Mouse (Mus musculus) neural tube, embryonic 13.5 days (tissue): Measurements from ENCODE around the gene Ubr4. TPM values are rescaled to one million over a fixed set of nuclear protein-coding genes. Genes with fewer than 3 reads are reported as not detected.
A peak's percentile ranks its signal among the peaks of the same experiment; 100 is the strongest.

Experiments
- ATAC-seq: fragments of 200-750 bp; cut with Nextera tagmentation; 2 replicates; pipeline ENCODE4 v1.8.0; 2017; ENCODE audit warnings: low read depth, mild to moderate bottlenecking, moderate TSS enrichment, moderate library complexity
- H3K27ac ChIP-seq: fragments of 300-500 bp; sonication (generic); replicated peaks from 2 replicates; pipeline ENCODE4 v1.5.1; 2015; ENCODE audit warnings: moderate library complexity, mild to moderate bottlenecking, inconsistent platforms
- H3K27me3 ChIP-seq: fragments of 300-500 bp; sonication (generic); 2 replicates; pipeline ENCODE4 v1.6.1; 2015; ENCODE audit warnings: mild to moderate bottlenecking, inconsistent platforms
- H3K36me3 ChIP-seq: fragments of 300-500 bp; sonication (generic); 2 replicates; pipeline ENCODE4 v1.6.1; 2015; ENCODE audit warnings: mild to moderate bottlenecking, inconsistent platforms
- H3K4me1 ChIP-seq: fragments of 300-500 bp; sonication (generic); replicated peaks from 2 replicates; pipeline ENCODE4 v1.6.1; 2015; ENCODE audit warnings: inconsistent platforms
- H3K4me2 ChIP-seq: fragments of 300-500 bp; sonication (generic); 2 replicates; pipeline ENCODE4 v1.6.1; 2015; ENCODE audit warnings: inconsistent platforms, mild to moderate bottlenecking, moderate library complexity
- H3K4me3 ChIP-seq: fragments of 300-500 bp; sonication (generic); 2 replicates; pipeline ENCODE4 v1.5.1; 2015; ENCODE audit warnings: mild to moderate bottlenecking, inconsistent platforms
- H3K9ac ChIP-seq: fragments of 300-500 bp; sonication (generic); 2 replicates; pipeline ENCODE4 v1.6.1; 2015; ENCODE audit warnings: moderate library complexity, mild to moderate bottlenecking, inconsistent platforms
- H3K9me3 ChIP-seq: fragments of 300-500 bp; sonication (generic); 2 replicates; pipeline ENCODE4 v1.6.1; 2016; ENCODE audit warnings: inconsistent platforms
- WGBS: fragments of 180-500 bp; shearing (Covaris S2); methylation state at CpG from one replicate; pipeline ENCODE4 v1.1.7; 2015; 5-methylcytosine and 5-hydroxymethylcytosine counted together
- polyA plus RNA-seq: library from polyadenylated mRNA; unstranded; fragments of >200 nt; fragmentation: Nextera tagmentation; extraction: Ambion mirVana; gene quantifications from 2 replicates; pipeline ENCODE4 v1.2.1, GENCODE M21; 2015

Ubr4 gene
- polyA plus RNA-seq, 1 experiment from 2014 or later: 74.8 TPM

DNA sequence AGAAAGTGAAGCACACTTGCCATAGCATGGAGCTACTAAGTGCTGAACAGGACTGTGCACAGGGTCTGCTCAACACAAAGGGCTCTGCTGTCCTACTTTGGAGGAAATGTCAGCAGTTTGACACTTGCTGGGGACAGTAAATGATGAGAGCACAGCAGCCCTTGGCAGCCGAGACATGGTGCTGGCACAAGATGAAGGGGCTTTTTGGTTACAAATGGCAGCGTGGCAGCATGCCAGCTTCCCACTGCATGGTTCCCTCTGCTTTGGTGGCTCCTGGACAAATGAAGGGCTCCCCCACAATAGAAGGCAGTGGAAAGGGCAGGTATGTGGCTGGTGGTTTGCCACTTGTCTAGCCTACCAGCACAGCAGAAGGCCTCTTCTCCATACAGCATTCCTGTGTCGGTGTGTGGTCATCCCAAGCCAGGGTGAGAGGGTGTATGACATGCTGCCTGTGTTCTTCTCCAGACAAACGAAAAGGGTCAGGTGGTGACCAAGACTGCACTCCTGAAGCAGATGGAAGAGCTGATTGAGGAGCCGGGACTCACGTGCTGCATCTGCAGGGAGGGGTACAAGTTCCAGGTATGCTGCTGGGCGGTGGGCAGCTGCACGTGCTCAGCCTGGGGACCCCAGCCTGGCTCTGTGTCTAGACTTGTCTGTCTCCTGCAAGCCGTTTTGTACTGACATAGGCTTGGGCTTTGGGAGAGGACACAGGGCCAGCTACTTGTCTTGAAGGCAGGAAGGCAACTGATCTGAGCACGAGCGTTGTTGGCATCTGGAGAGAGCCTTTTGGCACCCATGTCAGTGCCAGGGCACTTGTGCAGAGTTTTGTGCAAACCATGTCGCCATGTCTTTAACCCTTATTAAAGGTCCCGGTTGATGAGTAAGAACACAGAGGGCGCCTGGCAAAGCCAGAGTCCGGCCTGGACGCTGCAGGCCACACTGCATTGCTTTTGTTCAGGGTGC lies 124.5 kb downstream of the Ubr4 start:
- 0 out of 2 replicates have a peak, but pooled peaks cover 9% of the 10 kb centered on the region for H3K4me1 ChIP-seq
- H3K9me3 ChIP-seq: no peaks in the 10 kb centered on the region
- peak; percentile 65; the same call in 1 of the 2 replicates for ATAC-seq
- no peak overlapping the region for H3K4me2 ChIP-seq
- WGBS: 87% methylated on average over 16 of the region's 16 CpGs
- no peak overlapping the region for H3K9ac ChIP-seq
- H3K4me3 ChIP-seq: no peak overlapping the region
- no peaks in the 10 kb centered on the region for H3K27me3 ChIP-seq
- H3K36me3 ChIP-seq: peaks cover 99% of the 10 kb centered on the region
- no peak overlapping the region for H3K27ac ChIP-seq

DNA sequence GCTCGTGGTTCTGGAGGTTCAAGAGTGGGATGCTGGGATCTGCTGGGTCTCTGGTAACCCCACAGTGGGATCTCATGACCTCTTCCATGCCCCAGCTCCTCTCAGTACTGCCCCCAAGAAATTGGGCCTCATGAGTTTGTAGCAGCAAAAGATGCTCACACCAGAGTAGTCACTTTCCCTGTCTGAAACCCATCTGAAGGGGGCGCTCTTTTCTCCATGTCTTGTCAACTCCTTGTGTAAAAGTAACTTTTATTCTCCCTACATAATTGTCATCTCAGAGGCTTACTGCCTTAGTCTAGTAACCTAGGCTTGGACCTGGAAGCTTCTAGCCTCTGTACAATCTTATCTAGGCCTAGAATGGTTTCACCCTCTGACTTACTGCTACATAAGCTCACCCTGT lies 125.6 kb downstream of the Ubr4 start:
- 0 out of 2 replicates have a peak, but pooled peaks cover 9% of the 10 kb centered on the region for H3K4me1 ChIP-seq
- H3K4me2 ChIP-seq: no peak overlapping the region
- ATAC-seq: no peak
- H3K4me3 ChIP-seq: no peak overlapping the region
- H3K27me3 ChIP-seq: no peaks in the 10 kb centered on the region
- H3K9ac ChIP-seq: no peak overlapping the region
- H3K27ac ChIP-seq: no peak overlapping the region
- H3K36me3 ChIP-seq: peaks cover 99% of the 10 kb centered on the region
- WGBS: 78% methylated on average over 2 of the region's 2 CpGs
- no peaks in the 10 kb centered on the region for H3K9me3 ChIP-seq

DNA sequence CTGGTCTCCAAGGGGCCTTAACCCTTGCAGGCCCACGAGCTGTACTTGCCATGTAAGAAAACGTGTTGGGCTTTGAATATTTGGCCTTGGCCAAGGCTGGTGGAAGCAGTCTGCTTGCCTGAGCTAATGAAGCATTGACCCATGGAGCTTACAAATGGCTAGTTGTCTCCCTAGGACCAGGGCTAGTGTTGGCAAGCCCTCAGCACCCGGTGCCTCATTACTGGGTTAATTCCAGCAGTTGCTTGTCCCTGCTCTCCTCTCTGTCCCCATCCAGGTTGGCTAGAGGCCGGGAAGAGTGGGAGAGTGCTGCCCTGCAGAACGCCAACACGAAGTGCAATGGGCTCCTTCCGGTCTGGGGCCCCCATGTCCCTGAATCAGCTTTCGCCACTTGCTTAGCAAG lies 126.8 kb downstream of the Ubr4 start:
- Histone ChIP-seq H3K9me3 (no peaks in the 10 kb centered on the region), H3K4me2 (no peak overlapping the region), H3K27me3 (no peaks in the 10 kb centered on the region), H3K4me1 (0 out of 2 replicates have a peak, but pooled peaks cover 9% of the 10 kb centered on the region), H3K9ac (no peak overlapping the region), H3K36me3 (peaks cover 99% of the 10 kb centered on the region), H3K4me3 (no peak overlapping the region), H3K27ac (no peak overlapping the region)
- WGBS: 93% methylated on average over 8 of the region's 8 CpGs
- ATAC-seq: no peak

DNA sequence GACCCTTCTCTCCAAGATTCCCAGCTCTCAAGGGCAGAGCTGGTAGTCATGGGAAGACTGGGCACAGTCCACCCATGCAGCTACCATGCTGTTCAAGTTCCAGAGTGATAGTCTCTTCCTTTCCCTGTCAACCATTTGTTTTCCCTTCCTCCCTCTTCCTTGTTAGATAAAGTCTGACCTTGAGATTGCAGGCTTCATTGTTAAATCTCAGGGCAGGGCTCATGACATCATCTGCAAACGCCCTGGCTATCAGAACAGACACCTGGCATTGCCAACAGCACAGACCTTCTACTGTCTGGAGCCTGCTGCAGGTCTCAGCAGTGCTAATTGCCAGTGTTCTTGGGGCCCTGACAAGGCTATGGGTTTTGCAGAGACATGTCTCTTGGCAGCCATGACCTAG lies 129.0 kb downstream of the Ubr4 start:
- no peak for ATAC-seq
- 92% methylated on average over 1 of the region's 1 CpGs for WGBS
- no peaks in the 10 kb centered on the region for H3K27me3 ChIP-seq
- H3K36me3 ChIP-seq: peaks cover 98% of the 10 kb centered on the region
- H3K27ac ChIP-seq: no peak overlapping the region
- H3K4me2 ChIP-seq: no peak overlapping the region
- no peaks in the 10 kb centered on the region for H3K9me3 ChIP-seq
- H3K4me1 ChIP-seq: 0 out of 2 replicates have a peak, but pooled peaks cover 5% of the 10 kb centered on the region
- no peak overlapping the region for H3K9ac ChIP-seq
- no peak overlapping the region for H3K4me3 ChIP-seq

DNA sequence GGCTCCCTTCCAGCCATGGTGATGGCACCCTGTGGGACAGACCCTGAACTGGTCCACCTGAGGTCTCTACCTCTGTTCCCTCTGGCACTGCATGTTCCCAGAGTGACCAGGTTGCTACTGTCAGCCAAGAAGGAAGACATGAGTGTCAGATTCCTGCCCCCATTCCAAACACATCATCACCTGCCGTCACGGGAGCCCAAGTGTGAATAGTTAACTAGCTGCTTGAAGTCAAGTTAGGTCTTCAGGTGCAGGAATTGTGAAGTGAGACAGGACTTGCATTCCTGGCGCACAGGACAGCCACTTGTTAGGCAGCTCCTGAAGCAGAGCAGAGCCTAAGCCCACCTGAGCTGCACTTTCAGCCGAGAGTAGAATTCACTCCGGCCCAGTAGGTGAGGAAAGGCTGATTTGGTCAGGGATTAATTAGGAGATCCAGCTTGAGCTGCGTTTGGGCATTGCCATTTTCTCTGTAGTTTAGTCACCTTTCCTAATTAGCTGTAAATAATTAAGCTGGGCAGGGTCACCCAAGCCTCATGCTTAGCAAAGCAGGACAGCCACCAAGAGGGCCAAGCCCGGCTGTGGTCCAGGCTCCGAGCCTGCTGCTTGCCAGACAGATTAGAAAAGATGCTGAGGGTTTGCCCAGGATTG lies 131.2 kb downstream of the Ubr4 start:
- no peaks in the 10 kb centered on the region for H3K9me3 ChIP-seq
- peaks cover 4% of the 10 kb centered on the region; the same call in 1 of the 2 replicates for H3K4me1 ChIP-seq
- H3K9ac ChIP-seq: no peak overlapping the region
- no peaks in the 10 kb centered on the region for H3K27me3 ChIP-seq
- H3K27ac ChIP-seq: no peak overlapping the region
- H3K36me3 ChIP-seq: peaks cover 99% of the 10 kb centered on the region
- H3K4me3 ChIP-seq: no peak overlapping the region
- ATAC-seq: no peak
- WGBS: 90% methylated on average over 8 of the region's 8 CpGs
- H3K4me2 ChIP-seq: no peak overlapping the region

DNA sequence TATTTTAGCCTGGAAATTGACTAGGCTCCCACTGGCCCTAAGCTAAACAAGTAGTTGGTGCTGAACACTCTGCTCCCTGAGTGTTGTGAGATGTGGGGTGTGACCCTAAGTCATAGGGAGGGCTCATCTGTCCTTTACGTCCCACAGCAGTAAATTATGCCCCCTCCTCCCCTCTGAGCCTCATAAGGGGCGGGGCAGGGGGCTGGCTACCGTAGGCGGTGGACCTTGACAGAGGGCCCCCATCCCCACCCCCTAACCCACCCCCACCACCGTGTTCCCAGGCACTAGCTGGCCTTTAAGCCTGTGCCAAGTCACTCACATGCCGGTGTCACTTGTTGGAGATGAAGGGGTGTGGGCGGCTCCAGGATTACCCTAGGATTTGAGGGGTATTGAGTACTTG lies 132.1 kb downstream of the Ubr4 start:
- Histone ChIP-seq H3K27me3 (no peaks in the 10 kb centered on the region), H3K4me3 (no peak overlapping the region), H3K9ac (no peak overlapping the region), H3K4me1 (peaks cover 4% of the 10 kb centered on the region; the same call in 1 of the 2 replicates), H3K27ac (no peak overlapping the region), H3K9me3 (no peaks in the 10 kb centered on the region), H3K4me2 (no peak overlapping the region), H3K36me3 (peaks cover 99% of the 10 kb centered on the region)
- no peak for ATAC-seq
- WGBS: 66% methylated on average over 7 of the region's 7 CpGs

DNA sequence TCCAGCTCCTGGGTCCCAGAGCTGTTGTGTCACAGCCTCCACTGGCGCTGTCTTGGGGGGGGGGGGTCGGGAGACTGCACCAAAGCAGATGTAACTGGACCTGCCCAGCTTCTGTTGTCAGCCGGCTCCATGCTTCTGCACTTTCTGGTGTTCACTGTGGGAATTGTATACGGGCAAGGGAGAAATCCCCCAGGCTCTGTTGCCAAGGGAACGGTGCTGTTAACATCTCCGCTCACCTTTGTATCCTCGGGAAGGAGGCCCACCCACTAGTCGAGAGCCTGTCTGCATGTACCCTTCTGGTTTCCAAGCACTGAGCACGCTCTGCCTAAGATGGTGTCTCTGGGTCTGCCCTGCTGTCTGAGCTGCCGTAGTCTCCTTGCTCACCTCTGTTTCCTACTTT lies 134.7 kb downstream of the Ubr4 start:
- ATAC-seq: no peak
- H3K27ac ChIP-seq: no peak overlapping the region
- H3K4me3 ChIP-seq: no peak overlapping the region
- no peaks in the 10 kb centered on the region for H3K9me3 ChIP-seq
- peaks cover 98% of the 10 kb centered on the region for H3K36me3 ChIP-seq
- H3K9ac ChIP-seq: no peak overlapping the region
- no peaks in the 10 kb centered on the region for H3K27me3 ChIP-seq
- 44% methylated on average over 10 of the region's 10 CpGs for WGBS
- no peak overlapping the region for H3K4me2 ChIP-seq
- H3K4me1 ChIP-seq: peaks cover 4% of the 10 kb centered on the region; the same call in 1 of the 2 replicates

DNA sequence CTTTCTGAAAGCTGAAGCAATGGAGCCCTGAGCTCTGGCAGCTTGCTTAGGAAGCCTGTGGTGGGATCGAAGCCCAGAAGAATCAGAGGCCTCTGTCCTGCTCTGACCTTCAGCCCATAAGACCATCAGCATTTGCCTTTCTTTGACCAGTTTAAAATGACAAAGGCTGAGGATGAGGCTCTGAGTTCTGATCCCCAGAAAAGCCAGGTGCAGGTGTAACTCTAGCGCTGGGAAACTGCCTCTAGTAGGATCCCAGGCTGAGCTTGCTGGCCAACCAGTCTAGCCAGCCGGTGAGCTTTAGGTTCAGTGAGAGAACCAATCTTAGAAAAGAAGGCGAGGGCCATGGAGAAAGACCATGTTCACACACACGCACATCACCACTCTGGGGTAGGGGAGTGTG lies 135.9 kb downstream of the Ubr4 start:
- peaks cover 4% of the 10 kb centered on the region; the same call in 1 of the 2 replicates for H3K4me1 ChIP-seq
- ATAC-seq: no peak
- no peak overlapping the region for H3K9ac ChIP-seq
- 91% methylated on average over 5 of the region's 5 CpGs for WGBS
- no peaks in the 10 kb centered on the region for H3K9me3 ChIP-seq
- no peak overlapping the region for H3K4me3 ChIP-seq
- H3K27ac ChIP-seq: no peak overlapping the region
- no peaks in the 10 kb centered on the region for H3K27me3 ChIP-seq
- H3K36me3 ChIP-seq: peaks cover 86% of the 10 kb centered on the region
- no peak overlapping the region for H3K4me2 ChIP-seq

DNA sequence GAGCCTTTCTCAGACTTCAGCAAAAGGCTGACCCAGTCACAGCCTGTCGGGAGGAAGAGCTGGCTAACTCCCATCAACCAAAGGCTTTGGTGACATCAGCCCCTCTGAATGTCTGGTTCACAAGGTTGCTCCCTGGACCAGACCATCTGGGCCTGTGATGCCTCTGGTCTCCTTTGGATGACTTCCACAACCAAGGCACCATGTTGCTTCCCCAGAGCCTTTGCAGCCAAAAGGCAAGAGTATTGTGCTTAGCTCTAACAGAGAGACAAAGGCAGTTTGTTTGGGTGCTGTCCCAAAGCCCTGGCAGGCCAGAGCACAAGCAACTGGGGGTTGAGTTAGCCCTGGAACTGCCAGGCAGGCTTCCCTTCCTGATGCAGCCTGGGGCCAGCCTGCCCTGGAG lies 137.5 kb downstream of the Ubr4 start:
- H3K9ac ChIP-seq: no peak overlapping the region
- H3K27ac ChIP-seq: no peak overlapping the region
- H3K9me3 ChIP-seq: no peaks in the 10 kb centered on the region
- no peak for ATAC-seq
- peaks cover 4% of the 10 kb centered on the region; the same call in 1 of the 2 replicates for H3K4me1 ChIP-seq
- WGBS: 75% methylated on average over 1 of the region's 1 CpGs
- no peaks in the 10 kb centered on the region for H3K27me3 ChIP-seq
- H3K4me3 ChIP-seq: no peak overlapping the region
- H3K36me3 ChIP-seq: peaks cover 69% of the 10 kb centered on the region
- H3K4me2 ChIP-seq: no peak overlapping the region

DNA sequence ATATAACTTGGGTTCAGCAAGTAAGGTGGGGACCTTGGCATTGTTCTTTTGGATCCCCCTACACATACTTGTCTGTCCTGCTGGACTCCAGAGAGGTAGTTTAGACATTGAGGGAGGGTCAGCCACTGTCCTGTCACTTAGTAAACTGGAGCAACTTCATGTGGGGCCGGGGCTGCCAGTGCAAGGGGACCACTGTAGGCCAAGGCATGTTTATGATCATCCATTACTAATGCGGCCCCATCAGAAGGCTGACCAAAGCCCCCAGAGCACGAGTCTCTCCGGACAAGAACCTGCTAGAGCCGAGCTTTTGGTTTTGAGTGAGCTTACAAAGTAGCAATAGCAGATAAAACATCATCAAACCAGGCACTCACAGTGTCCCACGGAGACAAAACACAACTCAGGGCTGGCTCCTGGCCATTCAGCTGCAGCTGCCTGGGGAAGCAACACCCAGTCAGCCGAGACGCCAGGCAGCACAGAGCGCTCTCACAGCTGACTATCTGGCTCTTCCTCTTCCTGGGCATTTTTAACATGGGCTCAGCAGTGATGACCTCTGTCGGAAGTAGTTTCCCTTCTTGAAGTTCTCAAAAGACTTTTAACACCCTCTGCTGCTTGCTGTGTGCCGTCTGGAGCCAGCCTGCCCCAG lies 138.1 kb downstream of the Ubr4 start:
- ATAC-seq: no peak
- Histone ChIP-seq H3K27me3 (no peaks in the 10 kb centered on the region), H3K9me3 (no peaks in the 10 kb centered on the region), H3K36me3 (peaks cover 64% of the 10 kb centered on the region), H3K9ac (no peak overlapping the region), H3K4me3 (no peak overlapping the region), H3K4me2 (no peak overlapping the region), H3K4me1 (peaks cover 4% of the 10 kb centered on the region; the same call in 1 of the 2 replicates), H3K27ac (no peak overlapping the region)
- WGBS: 83% methylated on average over 11 of the region's 11 CpGs

DNA sequence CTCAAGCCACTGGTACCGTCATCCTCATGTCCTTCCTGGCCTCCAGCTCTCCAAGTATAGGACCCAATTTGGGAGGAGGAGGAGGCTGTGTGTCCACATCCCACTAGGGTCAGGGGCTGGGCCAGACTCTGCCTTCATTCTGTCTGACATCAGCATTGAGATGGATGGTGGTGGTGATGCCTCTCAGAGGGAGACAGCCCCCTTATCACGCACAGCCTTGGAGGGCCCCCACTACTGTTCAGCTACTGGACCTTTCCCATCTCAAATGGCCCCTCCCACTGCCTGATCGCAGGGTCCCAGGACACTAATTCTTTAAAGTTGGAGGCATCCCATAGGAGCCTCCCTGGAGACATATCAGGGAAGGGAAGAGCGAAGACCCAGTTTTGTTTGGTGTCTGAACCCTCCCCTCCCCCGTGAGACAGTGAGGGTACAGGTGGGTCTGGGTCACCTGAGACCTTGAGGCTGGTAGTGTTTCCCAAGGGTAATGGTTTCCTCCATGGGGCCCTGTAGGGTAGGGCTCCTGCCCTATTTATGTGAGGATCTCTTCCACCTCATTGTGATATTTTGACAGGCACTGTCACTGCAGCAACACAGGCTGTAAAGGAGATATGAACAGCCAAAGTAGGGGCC lies 139.2 kb downstream of the Ubr4 start:
- Histone ChIP-seq H3K27ac (no peak overlapping the region), H3K9ac (no peak overlapping the region), H3K4me1 (peaks cover 3% of the 10 kb centered on the region; the same call in 1 of the 2 replicates), H3K4me2 (no peak overlapping the region), H3K36me3 (peaks cover 53% of the 10 kb centered on the region), H3K27me3 (no peaks in the 10 kb centered on the region), H3K4me3 (no peak overlapping the region), H3K9me3 (no peaks in the 10 kb centered on the region)
- no peak for ATAC-seq
- WGBS: 90% methylated on average over 5 of the region's 5 CpGs
